Mouse (Mus musculus) adrenal gland, adult (tissue): ENCODE data around the gene Gstz1.

ENCODE experiments used
- DNase-seq, 2 experiments: peaks; one replicate each; pipeline ENCODE4 v3.0.0; 2022 to 2023; ENCODE audit warnings: low spot score in 1 of 2; ENCODE audit not compliant: inconsistent age in 2 of 2

Gene Gstz1

GRCm38 (mm10) chr12:87157361-87157760 lies 10.4 kb downstream of the Gstz1 start:
- DNase-seq: no peak

GRCm38 (mm10) chr12:87158099-87158498 lies 11.1 kb downstream of the Gstz1 start:
- DNase-seq: no peak

GRCm38 (mm10) chr12:87160310-87160709 lies 13.3 kb downstream of the Gstz1 start:
- no peak for DNase-seq

GRCm38 (mm10) chr12:87160815-87161214 lies 13.8 kb downstream of the Gstz1 start:
- DNase-seq: no peak

GRCm38 (mm10) chr12:87175194-87175946 lies 28.4 kb downstream of the Gstz1 start:
- no peak for DNase-seq

GRCm38 (mm10) chr12:87177631-87178030 lies 30.7 kb downstream of the Gstz1 start:
- DNase-seq: peak; percentile 80 to 90

- no peak for DNase-seq
These were observed 46.0 kb downstream of the Gstz1 start for GRCm38 (mm10) chr12:87193008-87193407.

GRCm38 (mm10) chr12:87195069-87195468 lies 48.1 kb downstream of the Gstz1 start:
- no peak for DNase-seq

GRCm38 (mm10) chr12:87196310-87196709 lies 49.3 kb downstream of the Gstz1 start:
- DNase-seq: no peak

- DNase-seq: no peak
These were observed 51.8 kb downstream of the Gstz1 start for GRCm38 (mm10) chr12:87198792-87199191.

- peak; percentile 65 to 91 for DNase-seq
These were observed 52.4 kb downstream of the Gstz1 start, which contains the start of gene Samd15 for GRCm38 (mm10) chr12:87199206-87199972. Samd15 (plus strand) TSS chr12:87199723.

- DNase-seq: peak; percentile 85 to 92
These were observed 53.1 kb downstream of the Gstz1 start, which contains the start of gene Tmed8 for GRCm38 (mm10) chr12:87199973-87200586. Tmed8 (minus strand) TSS chr12:87200454.

- no peak for DNase-seq
These were observed 54.7 kb downstream of the Gstz1 start for GRCm38 (mm10) chr12:87201694-87202093.

GRCm38 (mm10) chr12:87205789-87206188 lies 58.8 kb downstream of the Gstz1 start:
- peak in 1 of 2 experiments; percentile 40 for DNase-seq

- DNase-seq: no peak
These were observed 66.1 kb downstream of the Gstz1 start for GRCm38 (mm10) chr12:87212844-87213606.
